Mouse (Mus musculus) right cerebral cortex, postnatal 4 days (tissue): ENCODE results near the gene Dner.

Source experiments
- DNase-seq: peaks from one replicate; pipeline ENCODE4 v3.0.0-alpha.2; 2022

The Dner gene

GRCm38 (mm10) chr1:84524413-84524812, 171.6 kb downstream of the Dner start:
- DNase-seq: no peak

- peak; percentile 28 for DNase-seq
Observed at GRCm38 (mm10) chr1:84522963-84523280, 173.1 kb downstream of the Dner start.

GRCm38 (mm10) chr1:84522256-84522962, 173.6 kb downstream of the Dner start:
- no peak for DNase-seq

- DNase-seq: no peak
Observed at GRCm38 (mm10) chr1:84518347-84518746, 177.7 kb downstream of the Dner start.

- no peak for DNase-seq
Observed at GRCm38 (mm10) chr1:84513201-84513600, 182.8 kb downstream of the Dner start.

- no peak for DNase-seq
Observed at GRCm38 (mm10) chr1:84508510-84508909, 187.5 kb downstream of the Dner start.

- no peak for DNase-seq
Observed at GRCm38 (mm10) chr1:84507568-84507967, 188.5 kb downstream of the Dner start.

GRCm38 (mm10) chr1:84506984-84507546, 189.0 kb downstream of the Dner start:
- no peak for DNase-seq

GRCm38 (mm10) chr1:84500673-84501072, 195.3 kb downstream of the Dner start:
- no peak for DNase-seq

- no peak for DNase-seq
Observed at GRCm38 (mm10) chr1:84491732-84492131, 204.3 kb downstream of the Dner start.

GRCm38 (mm10) chr1:84488546-84488945, 207.5 kb downstream of the Dner start:
- no peak for DNase-seq

- no peak for DNase-seq
Observed at GRCm38 (mm10) chr1:84485066-84485465, 211.0 kb downstream of the Dner start.

GRCm38 (mm10) chr1:84484577-84484976, 211.4 kb downstream of the Dner start:
- DNase-seq: no peak

- DNase-seq: no peak
Observed at GRCm38 (mm10) chr1:84479976-84480375, 216.0 kb downstream of the Dner start.

- no peak for DNase-seq
Observed at GRCm38 (mm10) chr1:84474274-84474673, 221.7 kb downstream of the Dner start.

GRCm38 (mm10) chr1:84472260-84472659, 223.8 kb downstream of the Dner start:
- DNase-seq: no peak

GRCm38 (mm10) chr1:84470342-84470741, 225.7 kb downstream of the Dner start:
- no peak for DNase-seq

GRCm38 (mm10) chr1:84467664-84468063, 228.4 kb downstream of the Dner start:
- DNase-seq: no peak

GRCm38 (mm10) chr1:84464761-84465160, 231.3 kb downstream of the Dner start:
- no peak for DNase-seq

GRCm38 (mm10) chr1:84463976-84464662, 231.9 kb downstream of the Dner start:
- DNase-seq: no peak

- no peak for DNase-seq
Observed at GRCm38 (mm10) chr1:84449566-84450278, 246.3 kb downstream of the Dner start.

- DNase-seq: peak; percentile 22
Observed at GRCm38 (mm10) chr1:84443640-84444039, 252.4 kb downstream of the Dner start.

GRCm38 (mm10) chr1:84443050-84443449, 253.0 kb downstream of the Dner start:
- no peak for DNase-seq

GRCm38 (mm10) chr1:84441419-84441818, 254.6 kb downstream of the Dner start:
- DNase-seq: no peak
